Mouse (Mus musculus) hindbrain, embryonic 14.5 days (tissue): Measurements from ENCODE around the gene D5Ertd579e. TPM values are rescaled to one million over a fixed set of nuclear protein-coding genes. Genes with fewer than 3 reads are reported as not detected.

ENCODE experiments used
- ATAC-seq: fragments of 200-750 bp; cut with Nextera tagmentation; 2 replicates; pipeline ENCODE4 v1.8.0; 2017; ENCODE audit warnings: moderate number of reproducible peaks, mild to moderate bottlenecking, moderate TSS enrichment, moderate library complexity; ENCODE audit not compliant: low FRiP score
- DNase-seq: peaks from one replicate; pipeline ENCODE4 v3.0.0-alpha.2; 2015; ENCODE audit warnings: low spot score
- H3K27ac ChIP-seq: fragments of 300-500 bp; sonication (generic); 2 replicates; pipeline ENCODE4 v1.5.1; 2014; ENCODE audit warnings: mild to moderate bottlenecking, moderate library complexity
- H3K27me3 ChIP-seq: fragments of 300-500 bp; sonication (generic); 2 replicates; pipeline ENCODE4 v1.6.1; 2014; ENCODE audit warnings: mild to moderate bottlenecking, low read length, mixed read lengths; ENCODE audit not compliant: control insufficient read depth, insufficient read depth
- H3K36me3 ChIP-seq: fragments of 300-500 bp; sonication (generic); replicated peaks from 2 replicates; pipeline ENCODE4 v1.6.1; 2014; ENCODE audit not compliant: control insufficient read depth, insufficient read depth
- H3K4me1 ChIP-seq: fragments of 300-500 bp; sonication (generic); replicated peaks from 2 replicates; pipeline ENCODE4 v1.6.1; 2014; ENCODE audit warnings: antibody characterized with exemption, low read length, mixed read lengths; ENCODE audit not compliant: control insufficient read depth, insufficient read depth
- H3K4me2 ChIP-seq: fragments of 300-500 bp; sonication (generic); replicated peaks from 2 replicates; pipeline ENCODE4 v1.6.1; 2014; ENCODE audit warnings: mild to moderate bottlenecking, moderate library complexity
- H3K4me3 ChIP-seq: fragments of 300-500 bp; sonication (generic); replicated peaks from 2 replicates; pipeline ENCODE4 v1.5.1; 2014; ENCODE audit warnings: mild to moderate bottlenecking, low read length
- H3K9ac ChIP-seq: fragments of 300-500 bp; sonication (generic); 2 replicates; pipeline ENCODE4 v1.6.1; 2014
- H3K9me3 ChIP-seq: fragments of 300-500 bp; sonication (generic); 2 replicates; pipeline ENCODE4 v1.6.1; 2016; ENCODE audit warnings: low read length; ENCODE audit not compliant: control insufficient read depth
- WGBS: fragments of 180-500 bp; shearing (Covaris S2); extraction: QIAGEN DNeasy Blood & Tissue Kit; methylation state at CpG from one replicate; pipeline ENCODE4 v1.1.7; 2014; 5-methylcytosine and 5-hydroxymethylcytosine counted together
- polyA plus RNA-seq: library from polyadenylated mRNA; unstranded; fragments of >200 nt; fragmentation: Nextera tagmentation; extraction: Ambion mirVana; gene quantifications from 2 replicates; pipeline ENCODE4 v1.2.1, GENCODE M21; 2014

D5Ertd579e gene
- polyA plus RNA-seq, 1 experiment from 2014 or later, result 45.3 TPM

DNA sequence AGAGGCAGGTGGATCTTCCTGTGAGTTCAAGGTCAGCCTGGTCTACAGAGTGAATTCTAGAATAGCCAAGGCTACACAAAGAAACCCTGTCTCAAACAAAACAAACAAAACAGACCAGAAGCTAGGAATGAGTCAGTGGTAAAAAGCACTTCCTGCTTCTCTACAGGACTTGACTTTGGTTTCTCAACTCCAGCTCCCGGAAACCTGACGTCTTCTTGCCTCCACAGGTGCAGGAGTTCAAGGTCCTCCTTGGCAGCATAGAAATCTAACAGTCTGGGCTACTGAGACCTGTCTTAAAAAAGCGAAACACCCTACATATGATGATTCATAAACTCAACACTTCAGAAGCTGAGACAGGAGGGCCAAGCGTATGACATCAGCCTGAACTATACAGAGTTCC is 141.9 kb downstream of the D5Ertd579e start:
- H3K4me1 ChIP-seq, result no peaks in the 10 kb centered on the region
- H3K4me3 ChIP-seq, result no peak overlapping the region
- no peak for DNase-seq
- 91% methylated on average over 4 of the region's 4 CpGs for WGBS
- H3K4me2 ChIP-seq, result no peak overlapping the region
- no peaks in the 10 kb centered on the region for H3K27me3 ChIP-seq
- H3K9me3 ChIP-seq, result no peaks in the 10 kb centered on the region
- no peaks in the 10 kb centered on the region for H3K36me3 ChIP-seq
- no peak overlapping the region for H3K27ac ChIP-seq
- no peak overlapping the region for H3K9ac ChIP-seq
- no peak for ATAC-seq

DNA sequence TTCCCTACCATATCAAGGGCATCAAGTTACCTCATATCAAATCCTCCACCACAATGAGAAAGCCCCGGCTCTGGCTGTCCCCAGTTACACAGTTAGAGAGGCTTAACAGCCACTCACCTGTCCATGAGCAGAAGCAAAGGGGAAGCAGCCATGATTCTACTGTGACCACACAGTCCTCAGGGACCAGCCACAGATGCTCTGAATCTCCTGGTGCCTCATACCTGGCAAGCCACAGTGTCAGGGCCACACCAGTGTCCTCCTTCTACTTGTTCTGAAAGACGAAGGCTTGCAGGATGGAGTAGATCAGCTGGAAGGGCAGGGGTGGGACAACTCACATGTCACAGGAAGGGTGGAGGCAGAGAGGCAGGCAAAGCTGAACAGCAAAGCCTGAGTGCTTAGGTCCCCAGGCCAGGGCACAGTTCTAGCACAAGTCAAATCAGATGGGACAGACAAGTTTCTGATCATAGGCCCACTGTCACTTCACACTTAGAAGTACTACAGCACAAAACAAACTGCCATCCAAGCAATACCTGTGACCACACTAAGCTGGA is 142.7 kb downstream of the D5Ertd579e start:
- H3K9ac ChIP-seq, result no peak overlapping the region
- no peak for ATAC-seq
- no peaks in the 10 kb centered on the region for H3K36me3 ChIP-seq
- H3K4me1 ChIP-seq, result no peaks in the 10 kb centered on the region
- no peaks in the 10 kb centered on the region for H3K27me3 ChIP-seq
- no peak overlapping the region for H3K4me2 ChIP-seq
- 93% methylated on average over 2 of the region's 2 CpGs for WGBS
- no peaks in the 10 kb centered on the region for H3K9me3 ChIP-seq
- no peak overlapping the region for H3K27ac ChIP-seq
- no peak overlapping the region for H3K4me3 ChIP-seq
- DNase-seq, result no peak

DNA sequence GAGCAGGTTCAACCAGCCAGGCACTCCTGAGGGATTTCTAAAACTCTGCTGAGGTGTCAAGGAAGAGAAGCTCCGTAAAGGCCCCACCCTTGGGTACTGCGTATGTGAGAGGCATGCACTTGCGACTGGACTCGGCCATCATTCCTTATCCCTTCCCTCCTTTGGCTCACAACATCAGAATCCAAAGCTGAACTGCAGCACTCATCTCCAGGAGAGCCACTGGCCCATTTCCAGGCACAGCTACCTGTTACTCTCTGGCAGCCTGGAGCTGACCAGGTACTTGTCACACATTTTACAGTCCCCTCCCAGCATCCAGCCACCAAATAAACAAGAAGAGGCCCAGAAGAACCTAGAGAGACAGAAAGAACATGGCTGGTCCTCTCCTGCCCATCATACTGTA is 143.4 kb downstream of the D5Ertd579e start:
- WGBS, result 96% methylated on average over 4 of the region's 4 CpGs
- H3K4me3 ChIP-seq, result no peak overlapping the region
- DNase-seq, result no peak
- no peak for ATAC-seq
- no peaks in the 10 kb centered on the region for H3K36me3 ChIP-seq
- H3K9me3 ChIP-seq, result no peaks in the 10 kb centered on the region
- no peak overlapping the region for H3K27ac ChIP-seq
- no peaks in the 10 kb centered on the region for H3K27me3 ChIP-seq
- no peak overlapping the region for H3K9ac ChIP-seq
- no peak overlapping the region for H3K4me2 ChIP-seq
- no peaks in the 10 kb centered on the region for H3K4me1 ChIP-seq

Other genes starting within 250 kb of the D5Ertd579e start
- gene Grpel1, start 231.0 kb downstream of the D5Ertd579e start, polyA plus RNA-seq, result 46.0 and 47.4 TPM in 2 replicates
- 5.2 and 5.6 TPM in 2 replicates for gene Tada2b, start 211.7 kb downstream of the D5Ertd579e start, polyA plus RNA-seq
- 2.5 and 2.9 TPM in 2 replicates for gene Ccdc96, start 211.4 kb downstream of the D5Ertd579e start, polyA plus RNA-seq
- 74.2 and 76.6 TPM in 2 replicates for gene Tbc1d14, start 102.7 kb downstream of the D5Ertd579e start, polyA plus RNA-seq
- 26.0 and 26.1 TPM in 2 replicates for gene Bloc1s4, start 52.6 kb upstream of the D5Ertd579e start, polyA plus RNA-seq
- gene Mrfap1, start 100.7 kb upstream of the D5Ertd579e start, polyA plus RNA-seq, result 360 and 387 TPM in 2 replicates
- gene Man2b2, start 134.6 kb upstream of the D5Ertd579e start, polyA plus RNA-seq, result 13.0 and 13.9 TPM in 2 replicates
- 63.6 and 78.4 TPM in 2 replicates for gene Ppp2r2c, start 172.5 kb upstream of the D5Ertd579e start, polyA plus RNA-seq